Mouse (Mus musculus) liver, embryonic 18 days (tissue): ENCODE results near the gene Slc30a2. TPM values are rescaled to one million over a fixed set of nuclear protein-coding genes. Genes with fewer than 3 reads are reported as not detected.

Source experiments
- polyA plus RNA-seq: library from polyadenylated mRNA; depleted of rRNA; stranded (reverse); fragments of >200 nt; gene quantifications from 2 replicates; pipeline ENCODE4 v1.2.3, GENCODE M21; 2012; rRNA removed

The Slc30a2 gene
- 0.01 and 0.02 TPM in 2 replicates for polyA plus RNA-seq

DNA sequence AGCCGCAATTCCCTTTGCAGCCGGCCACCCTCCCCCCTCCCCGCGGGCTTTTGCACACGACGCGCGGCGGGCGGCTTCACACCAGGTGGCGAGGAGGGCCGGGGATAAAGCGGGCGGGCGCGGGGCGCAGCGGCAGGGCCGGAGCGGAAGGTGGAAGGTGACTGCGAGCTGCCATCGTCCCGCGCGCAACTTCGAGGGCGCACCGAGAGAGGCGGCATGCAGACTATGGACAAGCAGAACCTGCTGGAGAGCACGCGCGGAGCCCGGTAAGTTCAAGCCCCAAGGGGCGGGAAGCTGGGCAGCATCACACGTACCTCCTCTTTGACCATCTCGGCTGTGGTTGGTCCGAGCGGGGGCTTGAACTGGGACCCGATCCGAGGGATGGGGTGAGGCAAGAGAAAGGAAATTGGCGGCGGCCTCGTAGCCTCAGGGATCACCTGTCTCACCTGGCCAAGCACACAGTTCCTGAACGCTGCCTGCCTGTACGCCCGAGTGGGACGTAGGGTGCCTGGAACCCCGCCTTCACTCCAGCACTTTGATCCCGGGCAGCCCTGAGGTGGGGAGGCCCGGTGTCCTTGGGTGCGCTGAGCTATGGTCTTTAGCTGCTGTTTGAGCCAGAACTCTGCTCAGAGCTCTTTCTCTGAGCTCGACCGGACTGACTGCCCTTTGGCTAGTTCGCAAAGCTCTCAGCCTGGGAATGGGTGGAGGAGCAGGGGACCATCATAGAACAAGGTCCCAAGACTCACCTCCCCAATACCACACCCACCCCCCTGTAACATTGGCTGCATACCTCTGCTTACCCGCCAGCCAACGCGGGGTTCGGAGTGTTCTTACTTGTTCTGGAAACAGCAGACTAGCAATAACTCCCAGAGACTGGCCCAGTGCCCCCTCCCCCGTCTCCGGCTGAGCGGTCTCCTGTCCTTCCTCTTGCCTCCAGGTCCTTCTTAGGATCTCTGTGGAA lies at the start of gene Slc30a2:
TSS of gene Slc30a2 (plus strand) at position 111 of the 961 bp plus-strand sequence.

DNA sequence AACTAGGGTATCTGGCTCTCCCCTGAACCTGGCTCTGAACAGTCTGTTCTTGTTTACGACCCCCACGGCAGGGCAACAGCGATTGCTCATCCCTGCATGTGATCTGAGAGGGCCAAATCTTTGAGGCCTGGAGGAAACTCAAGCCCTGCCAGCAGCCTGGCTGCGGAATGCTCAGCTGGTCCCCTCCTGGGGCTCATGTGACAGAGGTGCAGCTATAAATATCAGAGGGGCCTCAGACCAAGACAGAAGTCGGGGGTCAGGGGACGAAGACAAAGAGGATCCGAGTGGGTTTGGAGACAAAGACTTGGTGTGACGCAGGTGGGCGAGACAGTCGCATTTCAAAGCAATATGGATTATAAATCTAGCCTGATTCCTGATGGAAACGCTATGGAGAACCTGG lies 28.1 kb upstream of the Slc30a2 start, which contains the start of gene Trim63:
TSS of gene Trim63 (plus strand) at position 245 of the 400 bp plus-strand sequence.

GRCm38 (mm10) chr4:134383750-134384149 lies 40.8 kb downstream of the Slc30a2 start, which contains the start of gene Extl1:
Gene Extl1, minus strand, starts transcription at chr4:134383850.

GRCm38 (mm10) chr4:134395977-134396825 lies 53.2 kb downstream of the Slc30a2 start, which contains the start of gene Pafah2:
Gene Pafah2, plus strand, starts transcription at chr4:134396320.

Other genes with a start within 250 kb of the Slc30a2 start
- 76.3 and 82.7 TPM in 2 replicates for gene Cd52, start 248.1 kb upstream of the Slc30a2 start, polyA plus RNA-seq
- 1.2 and 1.6 TPM in 2 replicates for gene Ubxn11, start 240.6 kb upstream of the Slc30a2 start, polyA plus RNA-seq
- 108 and 113 TPM in 2 replicates for gene Sh3bgrl3, start 214.4 kb upstream of the Slc30a2 start, polyA plus RNA-seq
- 19.8 and 21.9 TPM in 2 replicates for gene Cep85, start 156.1 kb upstream of the Slc30a2 start, polyA plus RNA-seq
- not detected in 2 replicates for gene Gm7534, start 140.2 kb upstream of the Slc30a2 start, polyA plus RNA-seq
- gene Catsper4, start 115.8 kb upstream of the Slc30a2 start, polyA plus RNA-seq: 0.01 and 0.02 TPM in 2 replicates
- gene Cnksr1, start 104.8 kb upstream of the Slc30a2 start, polyA plus RNA-seq: 0.17 and 0.25 TPM in 2 replicates
- not detected in 2 replicates for gene E130218I03Rik, start 99.5 kb upstream of the Slc30a2 start, polyA plus RNA-seq
- 4.9 and 5.3 TPM in 2 replicates for gene Zfp593, start 97.6 kb upstream of the Slc30a2 start, polyA plus RNA-seq
- gene Gm30191, start 96.2 kb upstream of the Slc30a2 start, polyA plus RNA-seq: not detected in 2 replicates
- 1.3 and 1.4 TPM in 2 replicates for gene Grrp1, start 89.1 kb upstream of the Slc30a2 start, polyA plus RNA-seq
- 3.4 TPM in 2 replicates for gene Pdik1l, start 55.3 kb upstream of the Slc30a2 start, polyA plus RNA-seq
- gene Trim63, start 28.1 kb upstream of the Slc30a2 start, polyA plus RNA-seq: 0.14 and 0.17 TPM in 2 replicates
- gene Extl1, start 40.7 kb downstream of the Slc30a2 start, polyA plus RNA-seq: 0.38 and 0.41 TPM in 2 replicates
- 18.1 and 20.3 TPM in 2 replicates for gene Pafah2, start 53.1 kb downstream of the Slc30a2 start, polyA plus RNA-seq
- gene Stmn1, start 125.1 kb downstream of the Slc30a2 start, polyA plus RNA-seq: 43.6 and 45.0 TPM in 2 replicates
- gene Paqr7, start 153.5 kb downstream of the Slc30a2 start, polyA plus RNA-seq: 7.9 and 8.0 TPM in 2 replicates
- 7.2 and 8.8 TPM in 2 replicates for gene Aunip, start 167.8 kb downstream of the Slc30a2 start, polyA plus RNA-seq
- gene Mtfr1l, start 192.2 kb downstream of the Slc30a2 start, polyA plus RNA-seq: 33.9 and 34.0 TPM in 2 replicates
- gene Selenon, start 209.0 kb downstream of the Slc30a2 start, polyA plus RNA-seq: 4.0 and 4.4 TPM in 2 replicates